Mouse (Mus musculus) layer of hippocampus, postnatal 10 days (tissue): ENCODE measurements around the gene Cited4. TPM values are rescaled to one million over a fixed set of nuclear protein-coding genes. Genes with fewer than 3 reads are reported as not detected.

ENCODE experiments used
- DNase-seq, 2 experiments: peaks; one replicate each; pipeline ENCODE4 v3.0.0; 2021; ENCODE audit warnings: low spot score in 2 of 2
- long read RNA-seq: library from polyadenylated mRNA; stranded (forward); transcript quantifications from one replicate; pipeline ENCODE4 v2.0.0, GENCODE M21; 2023
- total RNA-seq, 2 experiments: library from RNA; stranded (reverse); gene quantifications; 2 replicates each; pipeline ENCODE4 v1.2.3; 2021

Cited4 gene
- 1 to 10 TPM; 3.5 to 4.5 TPM for total RNA-seq
- long read RNA-seq, transcript Cited4-201 (1 exons, 1,249 nt): major isoform, 7 of 7 reads
- long read RNA-seq, partial matches to known transcripts: 0 of 7 reads
- long read RNA-seq, other reads (novel, unspliced or antisense): 0 of 7 reads

DNA sequence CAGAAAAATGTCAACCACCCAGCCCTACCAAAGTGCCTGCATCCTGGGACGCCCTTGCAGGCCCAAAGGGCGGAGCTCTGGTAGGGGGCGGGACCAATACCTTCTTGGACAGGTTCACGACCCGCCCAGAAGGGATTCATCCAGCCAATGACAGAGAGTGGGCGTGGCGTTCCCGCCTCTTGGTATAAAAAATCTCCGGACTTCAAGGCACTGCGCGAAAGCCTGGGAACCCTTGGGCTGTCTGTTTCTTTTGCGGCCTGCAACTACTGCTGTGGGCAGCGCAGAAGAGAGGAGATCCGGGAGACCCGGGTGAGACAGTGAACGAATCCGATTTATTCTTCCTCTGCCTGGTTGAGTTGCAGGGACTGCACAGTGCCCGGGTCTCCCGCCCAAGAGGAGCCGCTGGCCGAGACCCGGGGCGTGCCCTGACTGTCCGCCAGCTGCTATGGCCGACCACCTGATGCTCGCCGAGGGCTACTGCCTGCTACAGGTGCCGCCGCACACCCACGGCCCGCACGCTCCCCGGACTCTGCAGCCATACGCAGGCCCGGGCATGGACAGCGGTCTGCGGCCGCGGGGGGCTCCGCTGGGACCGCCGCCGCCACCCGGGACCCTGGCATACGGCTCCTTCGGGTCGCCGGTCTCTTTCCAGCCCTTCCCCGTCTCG is at the start of gene Cited4:
TSS of gene Cited4 (plus strand) at position 215 of the 667 bp plus-strand sequence.
- peak; percentile 65 to 79 for DNase-seq

DNA sequence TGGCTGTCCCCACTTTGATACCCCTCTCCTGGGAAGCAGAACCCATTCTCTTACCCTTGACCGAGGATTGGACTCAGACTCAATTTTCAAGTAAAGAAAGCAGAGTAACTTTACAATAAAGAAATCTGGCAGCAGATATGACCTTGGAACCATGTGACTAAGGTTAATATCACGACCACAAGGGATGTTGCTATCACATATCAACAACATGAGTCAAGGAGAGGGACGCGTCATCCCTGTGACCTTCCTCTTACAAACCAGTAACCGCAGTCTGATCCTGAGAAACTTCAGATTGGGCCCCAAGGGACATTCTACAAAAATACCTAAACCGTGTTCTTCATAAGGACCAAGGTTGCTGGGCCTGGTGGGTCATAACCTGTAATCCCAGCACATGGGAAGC is 38.6 kb upstream of the Cited4 start:
- DNase-seq: no peak

DNA sequence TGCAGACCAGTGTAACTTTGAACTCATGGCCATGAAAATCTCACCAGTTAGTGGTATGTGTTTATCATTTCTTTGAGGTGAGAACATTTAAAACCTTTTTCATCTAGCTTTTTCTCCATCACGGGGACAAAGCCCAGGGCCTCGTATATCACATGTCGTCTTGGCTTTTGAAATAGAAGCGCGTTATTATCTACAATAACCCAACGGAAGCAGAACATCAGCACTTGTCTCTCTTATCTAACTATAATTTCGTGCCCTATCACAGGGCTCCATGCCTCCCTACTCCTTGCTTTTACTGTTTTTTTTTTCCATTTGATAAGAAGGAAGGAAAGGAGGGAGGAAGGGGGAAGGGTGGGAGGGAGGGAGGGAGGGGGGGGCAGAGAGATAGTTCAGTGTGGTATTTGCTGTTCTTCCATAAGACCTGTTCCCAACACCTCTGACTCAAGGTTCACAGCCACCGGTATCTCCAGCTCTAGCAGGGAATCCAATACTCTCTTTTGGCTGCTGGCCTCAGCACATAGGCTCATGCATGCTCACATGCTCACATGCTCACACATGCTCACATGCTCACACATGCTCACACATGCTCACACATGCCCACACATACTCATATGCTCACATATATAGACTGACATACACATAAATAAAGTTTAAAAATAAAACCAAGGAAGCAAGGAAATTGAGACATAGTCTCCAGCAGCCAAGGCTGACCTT is 36.0 kb upstream of the Cited4 start:
- DNase-seq: no peak

DNA sequence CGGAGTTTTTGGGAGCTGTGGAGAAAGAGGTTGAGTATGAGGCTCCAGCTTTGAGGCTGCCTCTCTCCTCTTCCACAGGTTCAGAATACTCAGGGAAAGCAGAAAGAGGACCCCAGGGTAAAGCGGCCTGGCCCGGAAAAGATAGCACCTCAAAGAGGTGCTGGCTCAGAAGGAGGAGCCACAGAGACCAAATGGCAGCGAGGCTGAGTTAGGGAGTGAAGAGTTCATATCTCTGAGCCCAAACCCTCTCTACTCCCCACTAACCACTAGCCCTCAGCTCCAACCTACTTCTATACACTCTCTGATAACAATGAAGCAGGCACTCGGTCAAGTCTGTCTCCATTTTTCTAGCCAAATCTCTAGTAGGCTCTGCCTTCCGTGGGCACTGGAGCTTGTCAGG is 34.5 kb upstream of the Cited4 start:
- no peak for DNase-seq

DNA sequence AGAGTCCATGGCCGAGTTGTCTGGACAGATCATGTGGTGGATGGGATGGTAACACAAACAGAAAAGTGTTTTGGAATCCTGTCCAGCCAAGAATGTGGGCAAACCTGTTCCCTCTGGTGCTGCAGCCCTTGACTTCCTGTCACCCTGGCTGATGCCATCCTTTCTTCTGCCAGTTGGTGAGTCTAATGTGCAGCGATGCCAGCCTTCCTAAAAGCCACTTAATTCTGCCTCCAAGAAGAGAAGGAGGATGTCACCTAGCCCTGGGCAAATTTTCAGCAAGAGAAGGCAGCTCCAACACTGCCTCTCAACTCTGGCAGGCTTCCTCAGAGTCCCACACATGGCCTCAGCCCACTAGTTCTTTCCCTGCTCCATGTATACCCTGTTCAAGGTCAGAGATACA is 31.0 kb upstream of the Cited4 start:
- no peak for DNase-seq

DNA sequence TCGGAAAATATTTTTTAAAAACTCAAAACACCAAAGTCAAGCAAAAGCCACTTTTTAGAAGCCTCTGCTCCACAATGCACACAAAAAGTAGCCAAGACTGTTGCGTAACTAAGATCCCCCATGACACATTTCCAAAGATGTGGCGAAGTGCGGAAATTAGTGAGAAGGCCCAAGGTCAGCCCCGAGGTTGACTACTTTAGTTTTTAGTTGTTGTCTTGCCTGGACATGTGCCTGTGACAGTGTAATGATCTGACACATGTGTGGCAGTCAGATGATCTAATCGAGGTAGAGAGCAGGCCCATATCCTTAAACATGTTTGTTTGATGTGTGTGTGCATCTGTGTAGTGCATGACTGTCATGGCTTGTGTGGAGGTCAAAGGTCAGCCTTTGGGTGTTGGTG is 24.4 kb upstream of the Cited4 start:
- DNase-seq: no peak

DNA sequence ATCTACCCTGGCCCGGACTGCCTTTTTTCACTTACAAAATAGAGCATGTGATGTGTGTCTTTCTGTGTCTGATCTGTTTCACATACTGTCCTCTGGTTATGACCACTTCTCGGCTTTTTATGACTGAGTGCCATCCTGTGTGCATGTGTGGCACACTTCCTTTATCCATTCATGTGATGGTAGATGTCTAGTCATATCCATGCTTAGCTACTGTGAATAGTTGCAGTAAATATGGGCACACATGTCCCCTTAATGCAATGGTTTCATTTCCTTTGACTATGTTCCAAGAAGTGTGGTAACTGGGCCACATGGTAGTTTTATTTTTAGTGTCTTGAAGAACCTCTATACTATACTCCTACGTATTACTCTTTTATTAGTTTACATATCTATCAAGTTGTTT is 22.5 kb upstream of the Cited4 start:
- DNase-seq: no peak

DNA sequence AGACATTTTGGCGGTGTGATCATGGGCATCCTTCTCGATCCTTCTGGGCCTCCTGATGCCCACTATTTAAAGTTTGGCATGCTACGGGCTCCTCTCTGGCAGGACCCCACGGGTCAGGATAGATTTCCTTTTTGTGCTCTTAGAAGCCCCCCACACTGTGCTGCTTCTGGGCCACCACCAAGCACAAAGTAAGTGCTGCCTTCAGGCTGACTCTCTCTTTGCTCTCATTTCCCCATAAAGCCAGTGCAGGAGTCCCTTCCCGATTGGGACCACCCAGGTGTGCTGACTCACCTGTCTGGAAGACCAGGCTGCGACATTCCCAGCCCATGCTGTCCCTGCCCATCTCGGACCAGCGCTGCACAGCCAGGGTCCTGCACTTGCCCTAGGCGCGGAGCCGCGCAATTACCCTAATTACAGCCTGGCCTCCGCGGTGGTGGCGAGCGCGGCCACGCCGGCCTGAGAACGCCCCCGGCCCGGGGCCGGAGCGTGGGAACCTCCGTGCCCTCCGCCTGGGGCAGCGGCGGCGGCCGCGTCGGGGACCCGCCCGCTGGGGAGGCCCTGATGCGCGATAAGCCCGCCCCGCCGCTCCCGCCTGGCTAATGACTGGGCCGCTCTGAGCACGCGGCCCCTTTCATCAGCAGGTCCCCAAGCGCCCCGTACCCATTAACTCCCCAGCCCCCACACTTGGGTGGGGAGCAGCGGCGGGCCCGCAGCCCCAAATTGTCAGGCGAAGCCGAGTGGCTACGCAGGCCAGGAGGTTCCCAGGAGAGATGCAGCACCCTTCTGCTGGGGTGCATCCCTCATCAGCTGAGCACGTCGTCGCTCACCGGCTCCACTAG is 16.8 kb upstream of the Cited4 start:
- DNase-seq: peak; percentile 59 to 66

DNA sequence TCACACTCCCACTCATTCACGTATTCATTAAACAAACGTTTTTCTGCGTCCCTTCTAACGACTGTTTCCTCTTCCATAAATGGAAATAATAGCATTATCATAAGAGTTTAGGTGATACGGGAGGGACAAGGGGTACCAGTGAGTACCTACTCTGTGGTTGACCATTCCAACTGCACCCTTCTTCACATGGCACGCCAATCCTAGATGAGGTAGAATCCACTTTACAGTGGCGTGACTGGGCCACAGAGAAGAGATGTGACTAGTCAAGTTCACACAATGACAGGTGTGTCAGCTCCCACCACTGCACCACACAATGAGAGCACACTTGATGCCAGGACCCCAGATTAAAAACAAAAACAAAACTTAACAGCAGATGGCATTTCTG is 16.2 kb upstream of the Cited4 start:
- DNase-seq: no peak

DNA sequence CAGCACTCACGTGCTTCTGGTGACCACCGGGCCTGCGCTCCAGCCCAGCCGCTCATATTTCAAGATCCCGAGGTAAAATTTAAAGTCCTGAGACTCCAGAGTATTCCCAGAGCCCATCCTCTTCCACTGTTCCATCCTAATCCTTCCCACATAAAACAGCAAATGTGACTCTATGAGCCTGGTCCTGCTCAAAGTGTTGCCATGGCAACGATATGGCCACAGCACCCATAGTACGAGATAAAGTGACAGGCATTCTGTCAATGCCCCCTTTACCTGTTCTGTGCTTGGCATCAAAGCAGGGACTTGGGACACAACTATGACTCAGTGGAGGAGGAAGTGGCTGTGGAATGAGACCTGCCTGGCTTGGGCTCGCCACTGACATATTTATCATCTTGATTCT is 10.5 kb upstream of the Cited4 start:
- DNase-seq: no peak

DNA sequence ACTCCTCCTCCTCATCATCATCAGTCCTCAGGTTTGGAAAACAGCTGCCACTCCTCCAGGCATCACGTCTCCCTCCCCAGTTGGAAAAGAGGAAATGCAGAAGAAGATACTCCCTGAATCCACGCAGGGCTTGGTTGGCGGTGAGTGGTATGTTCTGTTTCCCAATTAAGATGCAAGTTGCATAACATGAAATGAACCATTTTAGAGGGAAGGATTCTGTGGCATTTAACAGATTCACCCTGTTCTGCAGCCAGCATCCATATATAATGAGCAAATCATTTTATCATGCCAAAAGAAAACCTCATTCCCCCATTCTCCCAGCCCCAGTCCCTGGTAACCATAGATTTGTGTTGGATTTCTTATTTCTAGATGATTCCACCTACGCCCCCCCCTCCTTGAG is 5.9 kb upstream of the Cited4 start:
- no peak for DNase-seq

DNA sequence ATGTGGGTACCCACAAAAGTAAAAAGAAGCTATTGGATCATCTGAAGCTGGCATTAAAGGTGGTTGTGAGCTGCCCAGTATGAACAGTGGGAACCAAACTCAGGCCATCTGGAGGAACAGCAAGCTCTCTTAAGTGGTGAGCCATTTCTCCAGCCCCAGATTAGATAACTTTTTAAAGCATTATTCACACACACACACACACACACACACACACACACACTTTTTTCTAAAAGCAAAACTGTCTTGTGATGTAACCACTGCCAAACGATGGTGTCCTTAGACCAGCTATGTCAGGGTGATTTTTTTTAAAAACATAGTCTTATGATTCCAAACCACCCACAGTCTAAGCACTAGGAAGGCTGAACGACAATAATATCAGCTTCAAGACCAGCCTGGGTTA is 1.8 kb upstream of the Cited4 start:
- no peak for DNase-seq

DNA sequence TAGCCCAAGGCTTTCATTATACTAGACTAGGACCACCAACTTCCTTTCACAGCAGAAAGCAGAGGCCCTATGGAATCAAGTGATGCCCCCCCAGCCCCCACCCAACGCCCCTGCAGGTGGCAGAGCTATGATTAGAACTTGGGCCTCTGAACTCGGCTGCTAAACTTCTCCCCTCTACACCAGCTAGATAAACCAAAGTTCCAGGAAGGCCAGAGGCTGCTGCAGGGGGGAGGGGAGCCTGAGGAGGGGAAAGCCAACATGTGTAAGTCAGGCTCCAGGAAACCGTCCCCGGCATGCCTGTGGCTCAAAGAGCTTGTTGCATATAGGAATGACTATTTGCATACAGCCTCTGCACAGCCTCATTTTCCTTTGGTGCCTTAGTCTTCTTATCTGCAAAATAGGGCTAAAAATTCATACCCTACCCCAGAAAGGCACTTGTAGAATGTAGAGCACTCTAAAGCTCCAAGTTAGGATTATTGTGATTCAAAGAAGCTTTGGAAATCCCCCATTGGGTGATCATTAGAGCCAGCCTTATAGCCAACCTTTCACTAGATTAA is 1.1 kb upstream of the Cited4 start:
- DNase-seq: no peak

DNA sequence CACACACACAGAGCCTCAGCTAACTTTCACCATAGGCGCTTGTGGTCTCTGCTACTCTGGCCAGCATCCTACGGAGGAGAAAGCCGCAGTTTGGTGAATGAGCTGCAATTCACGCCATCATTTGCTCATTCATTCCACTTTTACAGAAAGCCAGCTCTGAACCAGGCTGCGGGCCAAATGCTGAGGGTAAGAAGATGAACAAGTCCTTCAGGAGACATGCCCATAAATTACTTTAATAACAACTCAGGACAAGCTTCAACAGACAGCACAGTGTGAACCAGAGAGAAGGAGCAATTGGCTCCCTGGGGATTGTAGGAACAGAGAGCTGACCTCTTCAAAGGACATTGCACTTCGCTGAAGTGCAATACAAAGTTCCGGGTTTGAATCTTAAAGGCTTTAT is 590 bp upstream of the Cited4 start:
- DNase-seq: no peak

DNA sequence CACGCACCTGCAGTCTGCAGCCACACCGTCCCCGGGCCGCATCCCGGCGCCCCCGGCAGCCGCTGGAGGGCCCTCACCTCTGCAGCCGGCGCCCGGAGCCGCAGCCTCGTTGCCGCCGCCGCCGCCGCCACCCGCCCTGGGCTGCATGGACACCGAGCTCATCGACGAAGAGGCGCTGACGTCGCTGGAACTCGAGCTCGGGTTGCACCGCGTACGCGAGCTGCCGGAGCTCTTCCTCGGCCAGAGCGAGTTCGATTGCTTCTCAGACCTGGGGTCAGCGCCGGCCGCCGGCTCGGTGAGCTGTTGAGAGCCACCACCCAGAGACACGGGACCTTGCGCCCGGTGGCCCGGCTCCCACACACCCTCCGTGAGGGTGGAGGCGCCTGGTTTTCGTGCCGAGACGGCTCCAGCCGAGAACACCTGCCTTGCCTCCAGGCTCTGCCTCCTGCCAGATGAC is 701 bp downstream of the Cited4 start:
- DNase-seq: peak; percentile 37 to 57

DNA sequence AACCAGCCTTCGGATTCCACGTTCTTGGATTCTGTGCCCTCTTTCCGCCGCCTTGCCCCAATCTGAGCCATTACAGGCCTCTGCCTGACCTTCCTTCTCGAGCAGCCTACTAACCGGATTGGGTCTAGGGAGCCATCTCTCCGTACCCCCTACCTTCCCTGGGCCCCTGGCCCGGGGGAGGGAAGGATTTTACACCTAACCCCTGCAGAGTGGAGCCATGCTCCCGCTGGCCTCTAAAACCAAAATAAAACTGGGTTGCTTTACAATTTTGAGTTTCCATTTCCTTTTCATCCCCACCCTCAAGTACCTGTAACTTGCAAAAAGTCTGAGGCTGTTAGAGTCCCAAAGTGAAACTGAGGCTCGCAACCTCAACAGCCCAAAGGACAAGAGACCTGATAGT is 1.2 kb downstream of the Cited4 start:
- no peak for DNase-seq

DNA sequence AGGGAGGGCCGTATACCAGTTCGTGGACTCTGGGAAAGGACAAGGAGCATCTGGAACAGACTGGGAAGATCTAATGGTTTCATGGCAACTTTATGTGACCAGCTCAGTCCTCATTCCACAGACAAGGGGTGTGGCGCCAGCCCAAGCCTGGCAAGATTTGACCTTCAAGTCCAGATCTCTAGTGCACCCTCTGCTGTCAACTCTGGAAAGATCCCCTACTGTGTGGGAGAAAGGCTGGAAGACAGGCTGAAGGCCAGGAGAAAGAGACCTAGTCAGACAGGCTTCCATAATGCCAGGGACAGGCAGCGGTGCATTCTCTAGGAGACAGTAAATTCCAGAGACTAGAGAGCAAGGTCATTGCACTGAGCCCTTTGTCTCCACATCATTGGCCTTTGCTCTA is 2.2 kb downstream of the Cited4 start:
- no peak for DNase-seq

DNA sequence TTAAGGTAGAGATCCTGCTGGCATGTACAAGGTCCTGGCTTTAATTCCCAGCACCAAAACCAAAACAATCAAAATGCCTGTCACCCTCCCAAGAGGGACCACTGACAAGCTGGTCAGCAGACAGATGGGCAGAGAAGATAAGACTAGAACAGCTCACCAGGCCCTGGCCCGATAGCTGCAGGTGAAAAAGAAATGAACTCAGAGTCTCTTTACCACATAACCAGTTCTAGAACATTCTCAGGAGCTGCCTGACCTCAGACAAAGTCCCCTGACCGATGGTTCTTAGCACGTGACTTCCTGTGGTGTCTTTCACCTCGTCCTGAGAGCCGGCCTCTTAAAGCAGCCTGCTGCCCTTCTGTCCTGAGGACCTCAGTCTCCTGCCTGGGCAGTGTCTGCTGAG is 3.2 kb downstream of the Cited4 start:
- no peak for DNase-seq

DNA sequence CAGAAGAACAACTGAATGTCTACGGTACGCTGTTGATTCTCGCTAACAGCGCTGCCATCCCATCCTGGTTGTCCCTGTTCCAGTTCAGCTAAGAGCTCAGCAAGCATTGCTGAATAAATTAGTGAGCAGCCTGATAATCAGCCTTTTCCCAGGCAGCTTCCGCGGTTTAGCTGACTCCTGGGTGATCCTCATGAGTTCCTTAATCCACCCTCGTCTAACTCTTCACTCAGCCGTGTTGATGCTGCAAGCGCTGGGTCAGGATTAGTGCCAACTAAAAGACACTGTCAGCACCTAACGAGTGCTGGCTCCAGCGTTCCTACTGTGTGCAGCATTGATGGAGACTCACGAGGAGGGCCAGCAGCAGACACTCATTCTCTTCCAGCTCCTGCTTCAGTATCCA is 4.7 kb downstream of the Cited4 start:
- no peak for DNase-seq

DNA sequence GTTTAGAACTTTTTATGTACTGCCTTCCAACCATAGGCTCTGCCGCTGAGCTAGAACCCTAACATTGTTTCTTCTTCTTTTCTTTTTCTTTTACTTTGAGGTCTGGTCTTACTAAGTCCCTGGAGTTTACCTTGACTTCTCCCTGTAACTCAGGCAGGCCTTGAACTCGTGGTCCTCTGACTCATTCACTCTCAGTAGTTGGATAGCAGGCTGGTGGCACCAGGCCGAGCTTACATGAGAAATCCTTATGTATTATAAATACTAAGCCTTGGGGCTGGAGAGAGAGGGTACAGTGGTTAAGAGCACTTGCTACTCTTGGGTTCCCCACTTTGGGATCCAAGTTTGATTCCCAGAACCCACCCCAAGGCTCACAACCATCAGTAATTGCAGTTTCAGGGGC is 7.2 kb downstream of the Cited4 start:
- DNase-seq: no peak

DNA sequence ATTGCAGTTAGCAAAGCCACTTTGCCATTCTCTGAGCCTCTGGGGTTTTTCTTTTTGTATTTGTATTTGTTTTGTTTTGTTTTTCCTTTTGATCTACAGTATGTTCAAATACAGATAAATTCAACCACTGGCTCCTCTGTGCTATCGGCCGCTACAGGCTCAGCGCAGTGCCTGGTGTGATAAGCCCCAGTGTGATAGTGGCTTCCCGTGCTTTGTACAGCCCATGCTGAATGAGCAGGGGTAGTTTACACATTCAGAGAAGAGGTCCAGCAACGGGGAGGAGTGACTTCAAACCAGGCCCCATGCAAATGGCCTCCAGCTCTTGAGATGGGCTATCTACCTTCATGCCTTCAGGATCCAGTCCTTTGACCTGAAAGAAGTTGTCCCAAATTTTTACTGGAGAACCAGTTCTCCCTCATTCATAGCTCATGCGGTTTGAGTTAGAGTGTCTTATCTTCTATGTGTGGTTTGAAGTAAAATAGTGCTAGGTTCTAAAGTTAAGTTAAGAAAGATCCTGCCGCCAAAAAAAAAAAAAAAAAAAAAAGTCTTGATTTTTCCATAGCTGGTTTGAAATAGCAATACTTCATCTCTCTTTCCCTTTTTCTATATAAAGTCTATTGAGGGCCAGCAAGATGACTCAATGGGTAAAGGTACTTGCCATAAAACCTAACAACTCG is 8.5 kb downstream of the Cited4 start:
- DNase-seq: no peak
